Mouse (Mus musculus) c-Kit-positive CD71-negative TER-119-negative erythroid progenitor cells, embryonic 14.5 days (primary cell): ENCODE data around the gene Elob.

Experiments
- DNase-seq: peaks from one replicate; pipeline ENCODE4 v3.0.0-alpha.2; 2013; ENCODE audit warnings: low read depth

Elob gene

DNA sequence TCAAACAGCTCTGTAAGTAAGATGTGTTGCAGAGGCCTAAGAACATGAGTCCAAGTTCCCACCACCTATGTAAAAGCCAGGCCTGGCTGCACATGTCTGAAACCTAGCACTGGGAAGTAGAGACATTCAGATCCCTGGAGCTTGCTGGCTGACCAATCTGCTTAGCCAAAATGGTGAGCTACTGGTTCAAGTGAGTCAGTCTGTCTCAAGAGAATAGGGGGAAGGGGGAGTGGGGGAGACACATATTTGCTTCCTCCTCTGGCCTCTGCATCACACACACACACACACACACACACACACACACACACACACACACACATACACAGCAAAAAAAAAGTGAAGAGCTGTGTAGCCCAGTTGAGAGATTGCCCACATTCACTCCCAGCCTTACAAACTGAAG is 45.6 kb downstream of the Elob start:
- DNase-seq = no peak

DNA sequence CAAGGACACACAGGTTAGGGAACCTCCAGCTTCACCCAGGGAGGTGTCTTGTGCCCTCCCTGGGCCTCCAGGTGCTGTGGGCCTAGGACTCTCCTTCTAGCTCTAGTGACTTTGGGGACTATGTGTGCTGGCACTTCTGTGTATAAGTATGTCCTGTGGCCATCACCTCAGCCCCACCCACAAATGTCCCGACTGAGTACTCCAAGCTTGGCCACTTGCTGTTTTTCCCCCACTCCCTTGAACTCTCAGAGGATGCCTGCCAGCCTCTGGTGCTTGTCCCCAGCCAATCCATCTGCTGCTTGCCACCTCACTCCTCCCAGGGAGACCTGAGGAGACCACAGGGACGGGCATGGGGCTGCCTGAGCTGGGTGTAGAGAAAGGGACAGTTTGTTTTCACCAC is 50.5 kb downstream of the Elob start:
- DNase-seq = no peak

DNA sequence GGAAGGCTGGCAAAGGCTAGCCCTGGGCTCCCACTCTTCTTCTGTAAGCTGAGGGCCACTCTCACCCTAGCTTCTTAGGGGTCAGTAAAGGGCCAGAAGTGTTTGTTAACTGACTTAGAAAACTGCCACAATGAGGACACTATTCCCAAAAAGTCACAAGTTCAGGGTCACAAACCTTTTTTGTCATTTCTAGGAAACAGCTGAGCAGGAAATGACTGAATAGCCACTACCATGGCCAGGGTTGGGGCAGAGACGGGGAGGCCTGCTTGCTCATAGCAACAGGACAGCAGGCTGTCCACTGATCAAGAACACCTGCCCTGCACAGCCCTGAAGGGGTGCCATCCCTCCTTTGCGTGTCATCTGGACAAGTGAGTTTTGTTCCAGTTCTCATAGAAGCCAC is 51.8 kb downstream of the Elob start:
- no peak for DNase-seq

DNA sequence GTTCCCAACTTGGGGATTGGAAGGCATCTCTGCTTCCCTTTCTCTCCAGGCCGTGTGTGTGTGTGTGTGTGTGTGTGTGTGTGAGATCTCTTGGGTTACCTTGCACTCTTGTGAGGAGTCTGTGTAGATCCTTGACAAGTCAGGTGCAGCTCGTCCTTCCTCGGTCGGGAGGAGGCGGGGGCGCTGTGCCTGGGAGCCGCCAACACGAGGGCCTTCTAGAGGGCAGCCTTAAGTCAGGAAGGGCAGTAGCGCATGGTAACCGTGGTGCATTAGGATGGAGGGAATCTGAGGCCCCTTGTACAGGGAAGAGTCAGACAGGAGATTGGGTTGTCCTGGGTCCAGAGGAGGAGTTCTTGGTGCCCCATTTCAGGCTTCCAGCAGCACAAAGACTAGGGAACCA is 52.7 kb downstream of the Elob start:
- no peak for DNase-seq
